ENCODE assay signal across 8 mouse cellular contexts in the genomic region with DNA sequence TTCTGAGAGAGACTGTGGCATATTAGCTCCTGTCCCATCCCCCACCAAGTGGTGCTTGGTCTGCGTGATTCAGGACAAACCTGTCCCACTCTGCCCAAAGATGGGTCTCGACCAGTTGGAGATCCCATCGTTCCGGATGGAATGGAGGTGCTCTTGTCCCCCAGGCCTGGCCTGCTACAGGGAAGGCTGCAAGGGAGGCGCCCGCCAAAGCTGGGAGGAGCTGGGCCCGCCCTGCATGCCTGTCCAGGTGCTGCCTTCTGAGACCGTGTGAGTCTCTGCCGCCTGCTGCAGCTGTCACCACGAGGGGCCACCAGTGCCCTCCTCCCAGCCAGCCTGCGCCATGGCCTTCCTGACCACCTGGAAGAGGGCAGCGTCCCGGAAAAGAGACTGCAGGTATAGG. TPM values are rescaled to one million over a fixed set of nuclear protein-coding genes. Genes with fewer than 3 reads are reported as not detected.
A peak's percentile ranks its signal among the peaks of the same experiment; 100 is the strongest.
DNase-seq lines count a peak whose midpoint lies in the region; ATAC-seq and TF ChIP-seq lines count a peak whose summit lies in the region.

No protein-coding gene starts in this region.

- intact Hi-C loops in heart, adult 2 months (cut with DNase I), result no loop called here

- no peaks in the 10 kb centered on the region for H3K27me3 ChIP-seq in heart, embryonic 14.5 days (ENCODE audit: control insufficient read depth, insufficient read depth, low read length)
- H3K27me3 ChIP-seq in heart, adult 2 months (ENCODE audit: control insufficient read depth, insufficient read depth, low read length), result no peaks in the 10 kb centered on the region
- peaks cover 8% of the 10 kb centered on the region; the same call in 1 of the 2 replicates for H3K27me3 ChIP-seq in hindbrain, embryonic 10.5 days (ENCODE audit: insufficient read depth, poor library complexity, severe bottlenecking)
- H3K27me3 ChIP-seq in liver, embryonic 14.5 days (ENCODE audit: control insufficient read depth, insufficient read depth, low read length), result no peaks in the 10 kb centered on the region
- H3K27me3 ChIP-seq in small intestine, adult 2 months (ENCODE audit: control insufficient read depth, insufficient read depth, low read length), result no peaks in the 10 kb centered on the region

- no peak for TF ChIP-seq POLR2A in heart, adult 2 months (IDR thresholded peaks at IDR 0.05; ENCODE audit: insufficient read depth, low read depth, low read length)
- TF ChIP-seq POLR2A in small intestine, adult 2 months (IDR thresholded peaks at IDR 0.05; ENCODE audit: low read depth, low read length), result no peak

- no peak for DNase-seq in heart, adult 2 months
- DNase-seq in hindbrain, embryonic 10.5 days (ENCODE audit: low spot score), result no peak
- no peak for DNase-seq in liver, embryonic 14.5 days (ENCODE audit: low read depth in 3 of 3, low spot score in 3 of 3)
- DNase-seq in gastrocnemius, postnatal 25 days, result no peak
- no peak for DNase-seq in layer of hippocampus, postnatal 10 days (ENCODE audit: low spot score in 2 of 2)

- no peak overlapping the region for H3K27ac ChIP-seq in heart, embryonic 14.5 days (replicated peaks in 1 of 2; ENCODE audit: control insufficient read depth in 1 of 2, insufficient read depth in 1 of 2, low read depth in 2 of 2, low read length in 2 of 2)
- no peak overlapping the region for H3K27ac ChIP-seq in heart, adult 2 months
- H3K27ac ChIP-seq in hindbrain, embryonic 10.5 days, result 0 out of 2 replicates have a peak overlapping the region, but pooled peaks have one; percentile 2
- H3K27ac ChIP-seq in liver, embryonic 14.5 days, result no peak overlapping the region
- no peak overlapping the region for H3K27ac ChIP-seq in small intestine, adult 2 months (ENCODE audit: insufficient read depth, low read depth, low read length)

- TF ChIP-seq CTCF in heart, adult 2 months (IDR thresholded peaks at IDR 0.05), result no peak
- peak; percentile 37; the same call in 1 of the 2 replicates for TF ChIP-seq CTCF in liver, embryonic 14.5 days (IDR thresholded peaks at IDR 0.05; ENCODE audit: low read depth)
- TF ChIP-seq CTCF in small intestine, adult 2 months (IDR thresholded peaks at IDR 0.05; ENCODE audit: extremely low read depth, insufficient read length, insufficient replicate concordance, low read depth, low read length), result no peak

- H3K9ac ChIP-seq in heart, embryonic 14.5 days (ENCODE audit: low read length), result peak overlapping the region; percentile 31; the same call in 1 of the 2 replicates
- no peak overlapping the region for H3K9ac ChIP-seq in heart, adult 2 months (ENCODE audit: low read depth, low read length)
- peak overlapping the region; percentile 10 for H3K9ac ChIP-seq in liver, embryonic 14.5 days (replicated peaks)

- peak; percentile 66 for ATAC-seq in heart, embryonic 14.5 days (ENCODE audit: insufficient number of reproducible peaks, insufficient read depth, low FRiP score, low read depth)
- peak; percentile 48 for ATAC-seq in common myeloid progenitor, adult 5-6 weeks (replicated peaks; ENCODE audit: low read depth, poor library complexity, severe bottlenecking)
- peak; percentile 80 for ATAC-seq in liver, embryonic 14.5 days (ENCODE audit: insufficient read depth)

- peaks cover 7% of the 10 kb centered on the region; the same call in 1 of the 2 replicates for H3K36me3 ChIP-seq in heart, embryonic 14.5 days (ENCODE audit: control insufficient read depth, insufficient read depth, low read length)
- no peaks in the 10 kb centered on the region for H3K36me3 ChIP-seq in heart, adult 2 months (ENCODE audit: control insufficient read depth, insufficient read depth, low read length)
- no peaks in the 10 kb centered on the region for H3K36me3 ChIP-seq in hindbrain, embryonic 10.5 days
- no peaks in the 10 kb centered on the region for H3K36me3 ChIP-seq in liver, embryonic 14.5 days (replicated peaks; ENCODE audit: control insufficient read depth, insufficient read depth, low read depth)
- 0 out of 2 replicates have a peak, but pooled peaks cover 3% of the 10 kb centered on the region for H3K36me3 ChIP-seq in small intestine, adult 2 months (ENCODE audit: control insufficient read depth, insufficient read depth, low read length)

- H3K79me2 ChIP-seq in heart, adult 2 months (replicated peaks; ENCODE audit: control insufficient read depth, insufficient read depth, low read length), result no peaks in the 10 kb centered on the region

- peak overlapping the region; percentile 2 to 22; a peak in 3 of 4 replicates for H3K4me3 ChIP-seq in heart, embryonic 14.5 days (ENCODE audit: control insufficient read depth in 1 of 2, insufficient read depth in 1 of 2, low read depth in 1 of 2, low read length in 2 of 2)
- H3K4me3 ChIP-seq in heart, adult 2 months, result no peak overlapping the region
- H3K4me3 ChIP-seq in hindbrain, embryonic 10.5 days, result 0 out of 2 replicates have a peak overlapping the region, but pooled peaks have one; percentile 9
- peak overlapping the region in 1 of 2 experiments; percentile 21; a peak in 1 of 4 replicates for H3K4me3 ChIP-seq in liver, embryonic 14.5 days (ENCODE audit: insufficient read depth in 1 of 2, low read depth in 2 of 2, low read length in 2 of 2)
- peak overlapping the region; percentile 39 for H3K4me3 ChIP-seq in small intestine, adult 2 months (ENCODE audit: low read depth, low read length)

- WGBS in heart, embryonic 14.5 days, result 9% methylated on average over 13 of the region's 13 CpGs
- 12% methylated on average over 13 of the region's 13 CpGs for WGBS in heart, adult 2 months
- 16% methylated on average over 13 of the region's 13 CpGs for WGBS in hindbrain, embryonic 10.5 days
- 13% methylated on average over 13 of the region's 13 CpGs for whole genome bisulfite sequencing in liver, embryonic 14.5 days (ENCODE audit: insufficient replicate concordance)
- 4% methylated on average over 13 of the region's 13 CpGs for WGBS in small intestine, adult 2 months

- H3K9me3 ChIP-seq in heart, embryonic 14.5 days (ENCODE audit: control insufficient read depth, low read length), result no peaks in the 10 kb centered on the region
- no peaks in the 10 kb centered on the region for H3K9me3 ChIP-seq in hindbrain, embryonic 10.5 days
- H3K9me3 ChIP-seq in liver, embryonic 14.5 days (ENCODE audit: control insufficient read depth, low read length), result no peaks in the 10 kb centered on the region

- peak overlapping the region; percentile 60 for H3K4me2 ChIP-seq in heart, embryonic 14.5 days (ENCODE audit: low read length)
- peak overlapping the region; percentile 69 for H3K4me2 ChIP-seq in liver, embryonic 14.5 days (ENCODE audit: low read depth)

- H3K4me1 ChIP-seq in heart, embryonic 14.5 days (ENCODE audit: control insufficient read depth in 2 of 2, insufficient read depth in 2 of 2, low read length in 2 of 2), result peaks cover 4 to 8% of the 10 kb centered on the region in 2 experiments; a peak in 3 of 4 replicates
- H3K4me1 ChIP-seq in heart, adult 2 months (ENCODE audit: control insufficient read depth, insufficient read depth, low read length), result no peaks in the 10 kb centered on the region
- H3K4me1 ChIP-seq in hindbrain, embryonic 10.5 days (replicated peaks), result peaks cover 9% of the 10 kb centered on the region
- peaks cover 14% of the 10 kb centered on the region in 2 experiments for H3K4me1 ChIP-seq in liver, embryonic 14.5 days (replicated peaks; ENCODE audit: control insufficient read depth in 2 of 2, insufficient read depth in 2 of 2, low read length in 1 of 2)
- peaks cover 9% of the 10 kb centered on the region for H3K4me1 ChIP-seq in small intestine, adult 2 months (ENCODE audit: control insufficient read depth, insufficient read depth, insufficient read length, low read length)

- no peak for TF ChIP-seq EP300 in heart, adult 2 months (IDR thresholded peaks at IDR 0.05; ENCODE audit: insufficient read depth, low read depth, low read length)
- TF ChIP-seq EP300 in liver, embryonic 14.5 days (IDR thresholded peaks at IDR 0.05; ENCODE audit: low read depth), result no peak

RNA-seq across cellular contexts. Expression of gene Ttc39a, which starts 12.5 kb away (rescaled TPM):
- 7.7 and 8.2 TPM in 2 replicates for polyA plus RNA-seq in heart, embryonic 14.5 days (2014; fragmentation: Nextera tagmentation; extraction: Ambion mirVana)
- 1 to 10 TPM; 1.6 to 2.4 TPM for total RNA-seq in heart, adult 2 months (2021)
- polyA plus RNA-seq in heart, adult 2 months (2012; rRNA removed), result 1.8 and 2.7 TPM in 2 replicates
- total RNA-seq in common myeloid progenitor, adult 5-6 weeks (2017), result 0.46 and 2.8 TPM in 2 replicates
- 2.5 and 2.8 TPM in 2 replicates for polyA plus RNA-seq in hindbrain, embryonic 10.5 days (2016; fragmentation: Nextera tagmentation; extraction: Ambion mirVana)
- polyA plus RNA-seq in liver, embryonic 14.5 days (2012; rRNA removed), result 8.7 and 11.7 TPM in 2 replicates
- 13.6 and 15.4 TPM in 2 replicates for polyA plus RNA-seq in liver, embryonic 14.5 days (2014; fragmentation: Nextera tagmentation; extraction: Ambion mirVana)
- 17.1 and 17.5 TPM in 2 replicates for polyA plus RNA-seq in small intestine, adult 2 months (2012; rRNA removed)
- under 1 TPM; 0.18 to 0.64 TPM for total RNA-seq in gastrocnemius, postnatal 25 days (2021)
- 1 to 10 TPM in 1 of 2 experiments, under 1 TPM in 1; 0.83 to 1.1 TPM for total RNA-seq in layer of hippocampus, postnatal 10 days (2021)
